Mouse (Mus musculus) retina, embryonic 14.5 days (tissue): ENCODE data around the gene Snap25.
A peak's percentile ranks its signal among the peaks of the same experiment; 100 is the strongest.

Experiments
- DNase-seq: peaks from one replicate; pipeline ENCODE4 v3.0.0-alpha.2; 2015; ENCODE audit warnings: low spot score

Snap25 gene

GRCm38 (mm10) chr2:136712441-136713015, 725 bp upstream of the Snap25 start:
- no peak for DNase-seq

GRCm38 (mm10) chr2:136714008-136714411, 757 bp downstream of the Snap25 start:
- peak; percentile 88 for DNase-seq

GRCm38 (mm10) chr2:136715531-136715930, 2.3 kb downstream of the Snap25 start:
- DNase-seq = no peak

DNA sequence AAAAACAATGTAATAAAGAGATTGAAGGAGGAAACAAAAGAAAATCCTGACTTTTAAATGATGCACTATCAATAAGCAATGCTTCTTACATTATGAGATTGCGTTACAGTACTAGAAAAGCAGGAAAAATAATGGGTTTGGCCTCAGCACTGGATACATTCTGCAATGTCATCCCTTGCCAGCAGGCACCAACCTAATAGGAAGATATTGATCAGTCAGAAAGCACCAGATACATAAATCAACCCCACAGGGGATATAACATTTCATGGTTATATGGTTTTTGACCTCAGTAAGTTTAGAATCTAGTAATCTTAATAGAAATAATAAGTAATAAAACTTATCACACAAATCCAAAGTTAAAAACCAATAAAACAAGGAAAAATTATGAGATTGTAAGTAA, 3.1 kb downstream of the Snap25 start:
- DNase-seq = no peak

DNA sequence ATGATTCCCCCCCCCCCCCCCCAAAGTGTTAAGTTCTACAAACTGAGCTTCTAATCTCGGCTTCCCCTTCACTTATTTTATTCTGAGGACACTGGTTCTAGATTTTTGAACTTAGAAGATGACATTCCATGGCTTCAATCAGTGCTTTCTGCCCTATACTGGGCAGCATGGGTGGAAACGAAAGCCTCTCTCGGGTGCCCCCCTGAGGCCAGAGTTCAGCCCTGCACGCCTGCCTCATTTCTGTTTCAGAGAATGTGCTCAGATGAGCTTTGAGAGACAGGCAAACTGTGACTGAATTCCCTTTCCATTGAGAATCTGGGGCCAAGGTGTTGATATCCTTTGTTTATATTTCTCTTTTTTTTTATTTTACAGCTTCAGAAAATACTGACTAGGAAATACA, 7.0 kb downstream of the Snap25 start:
- peak; percentile 67 for DNase-seq

DNA sequence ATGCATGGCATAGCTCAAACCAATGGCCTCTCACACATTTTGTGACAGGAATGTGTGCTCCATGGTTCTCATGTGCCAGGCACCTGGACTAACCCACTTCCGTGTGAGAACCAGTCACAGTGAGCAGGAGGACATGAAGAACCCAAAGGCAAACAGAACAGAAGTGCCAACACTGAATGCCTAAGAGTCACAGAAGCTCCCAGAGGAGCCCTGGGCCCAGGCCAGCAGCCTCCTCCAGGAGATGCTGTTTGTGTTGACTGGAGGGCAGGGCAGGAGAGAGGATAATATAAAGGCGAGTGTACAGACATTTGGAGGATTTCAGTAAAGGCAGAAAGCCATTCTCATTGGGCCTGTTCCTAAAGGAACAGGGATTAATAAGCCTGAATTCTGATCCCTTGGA, 25.0 kb downstream of the Snap25 start:
- DNase-seq = no peak

DNA sequence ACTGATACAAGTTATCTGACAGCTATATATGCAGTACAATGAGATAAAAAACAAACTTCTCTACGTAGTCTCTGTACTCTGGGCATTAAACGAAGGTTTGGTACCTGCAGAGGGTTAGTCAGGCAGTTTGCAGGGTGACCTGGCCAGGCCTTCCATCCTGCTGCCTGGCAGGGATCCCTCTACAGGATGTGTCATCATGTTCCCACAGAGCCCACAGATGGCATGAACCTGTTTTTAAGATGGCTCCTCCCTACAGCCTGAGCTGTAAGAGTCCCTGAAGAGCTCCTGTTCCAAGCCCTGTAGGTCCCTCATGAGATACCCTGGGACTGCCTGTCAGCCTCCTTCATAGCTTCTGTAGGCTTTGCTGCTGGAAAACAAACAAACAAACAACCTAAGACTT, 29.0 kb downstream of the Snap25 start:
- DNase-seq = no peak

- peak; percentile 62 for DNase-seq
These were observed 31.6 kb downstream of the Snap25 start for GRCm38 (mm10) chr2:136744683-136745326.

DNA sequence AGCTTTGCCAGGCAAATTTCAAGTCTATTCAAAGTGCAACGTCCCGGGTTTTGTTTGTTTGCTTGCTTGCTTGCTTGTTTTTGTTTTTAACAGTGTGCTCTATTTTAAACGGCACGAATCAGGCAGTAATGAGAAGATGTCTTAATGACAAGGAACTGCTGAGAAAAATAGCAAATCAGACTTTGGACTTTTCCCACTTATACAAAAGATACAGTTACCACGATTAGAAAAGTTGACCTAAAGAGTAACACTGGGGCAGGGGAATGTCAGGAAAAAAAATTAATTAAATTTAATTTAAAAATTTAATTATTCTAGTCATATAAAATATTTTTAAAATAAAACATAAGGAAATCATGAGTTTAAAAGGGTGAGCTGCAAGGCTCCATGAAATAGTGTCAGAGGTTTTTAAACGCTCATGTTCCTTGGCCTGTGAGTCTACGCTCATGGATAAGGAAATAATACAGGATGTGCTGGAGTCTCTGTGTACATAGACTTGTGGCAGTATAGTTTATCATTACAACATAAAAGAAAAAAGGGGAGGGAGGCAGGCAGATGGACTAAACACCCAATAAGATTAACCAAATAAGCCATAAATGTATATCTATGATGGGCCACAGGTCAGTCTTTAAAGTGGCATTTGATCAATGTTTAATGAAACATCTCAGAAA, 32.2 kb downstream of the Snap25 start:
- DNase-seq = no peak

GRCm38 (mm10) chr2:136753682-136754081, 40.4 kb downstream of the Snap25 start:
- peak; percentile 34 for DNase-seq

DNA sequence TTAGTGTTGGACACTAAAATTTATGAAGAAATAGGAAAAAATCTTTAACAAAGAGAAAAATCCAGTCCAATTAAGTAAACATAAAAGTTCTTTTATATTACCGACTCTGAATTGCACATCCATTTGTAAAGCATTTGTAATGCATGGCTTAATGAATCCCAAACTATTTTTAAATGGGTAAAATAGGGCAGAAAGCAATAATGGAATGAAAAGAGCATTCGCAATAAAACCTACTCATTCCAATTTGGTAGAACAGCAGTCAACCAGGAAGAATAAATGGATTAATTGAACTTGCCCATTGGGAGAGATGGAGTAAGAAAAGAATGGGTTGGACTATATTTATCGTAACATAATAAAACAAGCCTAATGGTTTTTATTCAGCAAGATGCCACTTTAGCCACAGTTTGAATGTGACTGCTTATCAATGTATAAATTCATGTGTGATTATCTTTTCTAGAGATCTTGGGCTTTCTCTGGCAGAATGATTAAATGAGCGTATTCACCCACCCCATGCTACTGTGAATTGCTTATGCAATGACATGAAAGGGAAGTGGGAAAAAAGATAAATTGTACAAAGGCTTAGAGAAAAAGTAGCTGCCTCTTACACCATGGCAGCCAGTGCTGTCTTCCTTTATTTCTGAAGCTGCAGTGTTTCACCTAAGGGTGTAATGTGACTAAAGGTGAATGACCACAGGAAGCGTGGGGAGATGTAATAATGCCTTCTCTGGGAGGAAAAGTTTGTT, 45.7 kb downstream of the Snap25 start:
- DNase-seq = no peak

DNA sequence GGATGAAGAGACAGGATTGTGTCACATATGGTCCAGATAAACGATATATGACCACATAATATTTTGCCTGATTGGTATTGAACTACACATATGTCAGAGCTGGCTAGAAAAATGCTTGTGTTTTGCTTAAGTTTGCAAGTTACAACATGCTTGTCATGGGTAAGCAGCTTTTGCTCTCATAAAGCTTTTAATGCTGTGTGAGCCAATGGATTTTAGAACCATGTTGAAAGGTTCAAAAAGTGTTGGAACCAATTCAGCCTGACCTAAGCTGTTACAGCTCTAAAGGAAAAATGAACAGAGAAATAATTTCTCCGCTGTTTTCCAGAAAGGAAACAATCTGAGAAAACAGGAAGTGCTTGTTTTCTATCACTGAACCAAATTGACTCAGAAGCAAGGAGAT, 64.9 kb downstream of the Snap25 start:
- DNase-seq = no peak

DNA sequence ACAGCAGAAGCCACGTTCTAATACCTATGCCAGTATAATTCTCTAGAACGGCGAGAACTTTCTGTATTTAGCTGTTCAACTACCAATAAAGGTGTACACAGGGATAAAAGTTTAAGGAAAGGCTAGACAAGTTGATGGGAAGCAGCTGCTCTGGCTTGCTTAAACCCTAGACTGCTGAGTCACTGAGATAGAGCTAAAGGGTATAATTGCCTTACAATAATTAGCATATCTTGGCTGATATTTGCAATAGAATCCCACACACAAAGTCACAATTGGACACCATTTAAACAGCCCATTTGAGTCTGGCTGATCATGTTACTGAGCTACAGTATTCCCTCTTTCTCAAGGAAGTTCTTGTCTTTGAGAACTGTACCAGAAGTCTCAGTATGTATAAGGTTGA, 65.4 kb downstream of the Snap25 start:
- no peak for DNase-seq

- no peak for DNase-seq
These were observed 67.0 kb downstream of the Snap25 start for GRCm38 (mm10) chr2:136780268-136780667.

GRCm38 (mm10) chr2:136784310-136784709, 71.1 kb downstream of the Snap25 start:
- DNase-seq = no peak

DNA sequence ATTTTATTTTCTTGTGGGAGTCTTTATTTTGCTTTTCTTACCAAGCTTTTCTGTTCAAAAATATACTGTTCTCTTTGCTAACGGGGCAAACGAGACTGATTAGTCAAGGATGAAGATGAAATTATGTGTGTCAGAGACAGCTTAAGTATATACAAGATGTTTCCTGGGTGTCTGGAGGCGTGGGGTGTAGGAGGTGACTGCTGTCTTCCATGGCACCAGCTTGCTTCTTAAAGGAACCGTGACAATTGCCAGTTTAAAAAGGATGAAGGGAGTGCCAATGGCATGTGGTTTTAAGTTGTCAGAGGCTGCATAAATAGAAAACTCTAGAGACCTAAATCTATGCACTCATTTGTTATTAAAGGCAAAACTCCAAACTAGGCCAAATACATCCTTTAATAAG, 75.1 kb downstream of the Snap25 start:
- DNase-seq = no peak

DNA sequence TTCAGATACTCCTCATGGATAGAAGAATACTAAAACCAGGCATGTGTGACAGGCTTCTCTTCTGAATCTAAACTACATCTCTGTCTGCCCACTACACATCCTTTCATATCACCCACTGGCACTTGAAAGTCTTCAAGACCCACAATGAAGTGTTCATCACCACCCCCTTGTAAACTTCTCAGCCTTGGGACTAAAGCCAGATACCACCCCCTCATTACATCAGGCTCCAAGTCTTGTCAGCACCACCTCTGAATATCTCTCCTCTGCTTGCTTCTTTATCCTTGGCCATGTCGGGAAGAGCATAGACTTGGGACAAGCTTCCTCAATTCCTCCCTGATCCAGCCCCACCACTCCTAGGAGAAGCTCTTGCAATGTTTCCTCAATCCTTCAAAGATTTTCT, 83.3 kb downstream of the Snap25 start:
- DNase-seq = no peak

GRCm38 (mm10) chr2:136798887-136799430, 85.7 kb downstream of the Snap25 start:
- no peak for DNase-seq

- no peak for DNase-seq
These were observed 87.8 kb downstream of the Snap25 start for GRCm38 (mm10) chr2:136801102-136801501.

GRCm38 (mm10) chr2:136802076-136802475, 88.8 kb downstream of the Snap25 start:
- DNase-seq = no peak

DNA sequence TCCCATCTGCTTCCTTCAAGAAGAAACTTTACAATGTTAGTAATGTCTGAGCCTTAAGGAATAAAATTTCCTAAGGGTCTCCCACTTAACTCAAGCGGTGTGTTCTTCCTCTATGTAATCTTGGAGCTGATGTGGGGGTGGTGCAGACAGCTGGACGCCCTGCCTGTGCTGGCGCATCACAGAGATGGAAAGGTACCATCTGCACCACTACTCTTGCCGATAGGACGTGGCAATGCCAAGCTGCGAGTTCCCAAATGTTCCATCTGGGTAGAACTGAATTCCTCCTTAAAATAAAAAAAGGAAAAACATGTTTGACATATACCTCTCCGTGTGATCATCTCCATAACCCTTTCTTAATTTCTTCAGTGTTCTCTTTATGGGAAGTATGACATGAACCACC, 89.9 kb downstream of the Snap25 start:
- no peak for DNase-seq

GRCm38 (mm10) chr2:136807992-136808726, 94.9 kb downstream of the Snap25 start:
- DNase-seq = no peak
